Mouse (Mus musculus) cerebellum, adult 2 months (tissue): ENCODE data around the gene Nudt14.

Source experiments
- CTCF ChIP-seq: fragments of 200-500 bp; IDR thresholded peaks from 2 replicates; pipeline ENCODE4 v1.5.1; 2011; ENCODE audit warnings: low read depth, mild to moderate bottlenecking, control low read depth, low read length, moderate library complexity, borderline replicate concordance; ENCODE audit not compliant: insufficient read depth
- POLR2A ChIP-seq: fragments of 200-500 bp; IDR thresholded peaks from 2 replicates; pipeline ENCODE4 v1.6.1; 2011; ENCODE audit warnings: low read length, control low read depth, borderline replicate concordance; ENCODE audit not compliant: insufficient read depth

- TF ChIP-seq CTCF (no peak), POLR2A (no peak)
Observed at GRCm38 (mm10) chr12:112940238-112940637, 1.7 kb downstream of the Nudt14 start.
